Mouse (Mus musculus) spleen, adult 18-20 months (tissue): ENCODE measurements around the gene Dact1.

Experiments
- DNase-seq, 2 experiments: peaks; one replicate each; pipeline ENCODE4 v3.0.0; 2022; ENCODE audit warnings: mixed read lengths in 2 of 2

The Dact1 gene

DNA sequence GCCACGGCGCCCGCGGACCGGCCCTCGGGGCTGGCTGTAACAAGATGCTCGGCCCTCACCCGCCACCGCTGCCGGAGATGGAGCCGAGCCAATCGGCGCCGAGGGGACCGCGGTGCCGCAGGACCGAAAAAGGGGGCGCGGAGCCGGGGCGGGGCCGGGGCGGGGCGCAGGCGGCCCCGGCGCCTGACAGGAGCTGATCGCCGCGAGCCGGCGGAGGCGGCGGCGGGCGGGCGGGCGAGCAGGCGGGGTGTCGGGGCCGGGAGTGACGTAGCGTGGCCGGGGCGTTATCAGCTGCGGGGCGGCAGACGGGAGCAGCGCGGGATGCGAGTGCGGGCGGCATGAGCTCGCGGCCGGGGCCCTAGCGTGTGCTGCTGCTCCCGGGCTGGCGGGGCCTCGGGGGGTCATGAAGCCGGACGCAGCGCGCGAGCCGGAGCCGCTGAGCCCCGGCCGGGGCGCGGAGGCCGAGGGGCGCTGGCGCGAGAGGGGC, at the start of gene Dact1:
TSS of gene Dact1 (plus strand) at position 304 of the 487 bp plus-strand sequence.
- peak in 1 of 2 experiments; percentile 29 for DNase-seq

DNA sequence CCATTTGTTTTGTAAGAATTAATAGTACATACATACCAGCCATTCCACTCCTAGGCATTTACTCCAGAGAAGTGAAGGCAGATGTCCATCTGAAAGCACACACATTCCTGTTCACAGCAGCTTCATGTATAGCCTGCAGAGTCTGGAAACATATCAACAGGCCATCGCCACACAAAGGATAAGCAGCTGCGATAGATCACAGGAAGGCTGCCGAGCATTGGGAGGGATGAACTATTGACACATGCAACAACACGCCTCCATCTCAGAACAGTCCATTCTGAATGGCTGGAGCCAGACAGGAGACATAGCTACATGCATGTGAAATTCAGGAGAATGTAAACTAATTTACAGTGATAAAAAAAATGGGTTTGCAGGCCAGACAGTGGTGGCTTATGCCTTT, 45.5 kb upstream of the Dact1 start:
- no peak for DNase-seq

DNA sequence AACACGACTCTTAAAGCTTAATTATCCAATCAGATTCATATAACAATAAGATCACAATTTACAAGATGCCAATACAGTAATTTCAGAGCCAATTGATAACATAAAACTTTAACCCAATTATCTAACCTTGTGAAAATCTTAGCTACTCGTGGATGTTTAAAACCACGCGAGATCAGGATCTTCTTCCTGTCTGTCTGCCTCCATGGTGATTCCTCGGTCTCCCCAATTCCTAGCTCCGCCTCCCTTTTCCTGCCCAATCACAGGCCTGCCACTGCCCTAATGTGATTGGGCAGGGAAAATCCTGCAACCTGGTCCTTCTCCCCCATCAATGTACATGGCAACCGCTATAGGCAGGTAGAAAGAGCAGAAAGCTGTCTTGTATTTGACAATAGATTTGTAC, 40.3 kb upstream of the Dact1 start:
- DNase-seq, result no peak

DNA sequence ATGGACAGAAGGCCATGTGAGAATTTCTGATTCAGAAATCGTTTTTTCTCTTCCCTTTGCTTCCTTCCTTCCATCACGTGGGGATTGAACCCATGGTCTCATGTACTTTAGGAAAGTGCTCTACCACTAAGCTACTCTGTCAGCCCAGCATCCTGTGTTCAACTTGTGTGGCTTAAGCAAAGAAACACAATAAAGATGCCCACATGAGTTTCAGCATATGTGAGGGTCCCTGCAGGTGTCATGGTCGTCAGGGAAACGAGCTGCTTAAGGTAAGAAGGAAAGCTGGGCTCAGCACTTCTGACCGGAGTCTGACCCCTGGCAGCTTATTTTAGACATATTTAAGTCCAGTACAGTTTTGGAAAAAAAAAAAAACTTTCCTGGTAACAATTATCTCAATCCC, 38.6 kb upstream of the Dact1 start:
- DNase-seq, result no peak

DNA sequence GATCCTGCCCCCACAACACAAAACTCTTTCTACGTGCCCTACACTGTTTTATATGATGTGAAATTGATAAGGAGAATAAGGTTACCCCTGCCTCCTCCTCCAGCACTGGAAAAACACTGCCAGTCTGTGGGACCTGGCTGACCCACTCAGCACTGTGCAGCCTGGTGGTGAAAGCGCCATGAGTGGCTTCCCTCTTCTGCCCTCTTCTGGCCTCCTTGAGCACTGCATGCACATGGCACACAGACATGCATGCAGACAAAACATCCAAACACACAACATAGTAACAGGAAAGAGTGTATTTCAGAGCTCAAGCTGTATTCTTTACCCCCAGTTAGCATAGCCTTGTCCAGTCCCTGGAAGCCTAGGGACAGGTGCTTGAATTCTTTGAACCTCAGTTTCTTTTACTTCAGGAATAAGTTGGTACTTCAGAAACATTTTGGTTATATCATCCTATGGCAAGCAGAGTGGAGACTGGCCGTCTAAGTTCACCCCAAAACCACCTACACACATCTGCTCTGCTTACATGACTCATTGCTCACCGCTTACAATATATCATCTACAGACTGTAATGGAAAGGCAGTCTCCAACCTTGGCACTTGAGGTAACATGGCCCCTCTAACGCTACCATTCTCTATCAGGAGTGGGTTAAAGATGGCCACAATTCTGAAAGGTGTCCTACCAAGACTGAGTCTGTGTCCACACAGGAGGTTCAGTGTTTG, 35.0 kb upstream of the Dact1 start:
- DNase-seq, result no peak

DNA sequence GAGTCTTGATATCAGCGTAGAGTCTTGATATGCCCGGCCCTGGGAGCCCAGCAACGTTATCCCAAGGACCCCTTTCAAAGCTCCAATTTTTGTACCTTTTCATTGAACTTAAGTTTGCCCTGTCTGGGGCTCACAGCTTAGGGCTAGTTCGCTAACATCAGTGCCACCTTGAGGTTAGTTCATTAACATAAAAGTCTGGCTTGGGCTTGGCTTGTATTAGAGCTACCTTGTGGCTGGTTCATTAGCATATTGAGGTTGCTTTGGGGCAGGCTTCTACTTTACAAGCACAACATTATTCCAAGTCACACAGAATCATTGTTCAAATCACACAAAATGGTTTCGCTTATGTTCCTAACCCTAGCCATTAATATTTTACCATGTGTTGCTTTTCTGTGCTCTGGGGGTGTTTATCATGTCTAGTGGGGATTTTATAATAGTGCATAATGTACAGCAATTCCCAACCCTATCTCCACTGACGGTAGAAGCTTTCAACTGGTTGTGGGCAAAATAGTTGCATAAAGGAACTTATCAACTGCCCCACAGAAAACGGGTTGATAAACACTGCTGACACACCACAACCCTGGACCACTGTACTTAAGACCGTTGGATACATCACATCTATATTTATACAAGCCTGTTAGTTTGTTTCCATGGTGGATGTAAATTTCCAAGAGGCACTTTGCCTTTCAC, 33.6 kb upstream of the Dact1 start:
- no peak for DNase-seq

DNA sequence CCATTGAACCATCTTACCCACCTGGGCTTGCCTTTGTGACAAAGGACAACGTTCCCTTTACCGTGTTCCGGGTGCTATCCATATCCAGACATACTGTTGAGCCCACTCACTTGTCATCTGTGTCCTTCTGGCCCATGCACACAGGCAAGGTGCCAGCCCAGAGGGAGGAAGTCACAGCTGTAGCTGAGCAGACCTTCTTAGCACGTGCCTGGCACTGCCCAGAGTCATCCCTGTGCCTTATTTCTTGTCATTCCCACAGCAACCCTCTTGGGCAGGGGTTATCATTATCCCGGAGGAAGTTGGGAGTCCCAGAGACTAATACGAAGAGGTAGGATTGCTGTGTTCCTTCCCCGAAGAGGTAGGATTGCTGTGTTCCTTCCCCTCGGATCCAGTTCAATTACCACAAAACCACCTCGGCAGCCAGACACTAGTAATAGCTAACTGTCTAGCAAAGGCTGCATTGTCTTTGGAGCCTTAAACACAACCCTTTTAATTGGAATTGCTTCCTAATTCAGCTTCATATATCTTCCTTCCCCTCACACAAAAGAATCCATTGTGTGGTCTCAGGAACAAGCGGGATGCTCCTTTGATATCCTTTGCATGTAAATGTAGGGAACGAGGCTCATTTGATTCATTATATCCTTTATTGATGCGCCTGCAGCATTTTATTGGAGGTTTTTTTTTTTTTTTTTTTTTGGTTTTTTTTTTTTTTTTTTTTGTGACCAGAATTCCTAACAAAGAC, 30.0 kb upstream of the Dact1 start:
- DNase-seq, result no peak

DNA sequence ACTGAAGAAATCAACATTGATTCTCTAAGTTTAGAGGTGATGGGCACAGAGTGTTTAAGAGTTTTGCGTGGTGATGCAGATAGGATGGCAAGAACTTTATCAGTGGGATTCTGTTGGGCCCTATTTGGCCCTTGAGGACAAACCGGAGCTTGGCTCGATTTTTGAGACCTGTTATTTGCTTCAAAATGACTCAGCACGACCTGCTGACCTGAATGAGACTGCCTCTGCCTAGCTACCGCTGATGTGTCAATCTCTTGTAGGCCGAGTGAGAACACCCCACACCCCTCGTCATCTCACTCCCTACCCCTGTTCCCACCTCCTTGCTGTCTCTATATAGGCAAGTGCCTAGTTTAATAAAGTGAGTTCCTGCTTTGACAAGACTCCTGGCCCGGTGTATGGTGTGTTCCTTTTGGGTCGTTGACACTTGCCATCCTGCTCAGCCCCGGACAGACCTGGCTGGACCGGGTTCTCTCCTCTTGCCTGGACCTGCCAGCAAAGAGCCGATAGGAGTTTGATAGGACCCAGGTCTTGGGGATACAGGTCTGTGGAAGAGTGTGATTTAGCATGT, 28.4 kb upstream of the Dact1 start:
- DNase-seq, result no peak

DNA sequence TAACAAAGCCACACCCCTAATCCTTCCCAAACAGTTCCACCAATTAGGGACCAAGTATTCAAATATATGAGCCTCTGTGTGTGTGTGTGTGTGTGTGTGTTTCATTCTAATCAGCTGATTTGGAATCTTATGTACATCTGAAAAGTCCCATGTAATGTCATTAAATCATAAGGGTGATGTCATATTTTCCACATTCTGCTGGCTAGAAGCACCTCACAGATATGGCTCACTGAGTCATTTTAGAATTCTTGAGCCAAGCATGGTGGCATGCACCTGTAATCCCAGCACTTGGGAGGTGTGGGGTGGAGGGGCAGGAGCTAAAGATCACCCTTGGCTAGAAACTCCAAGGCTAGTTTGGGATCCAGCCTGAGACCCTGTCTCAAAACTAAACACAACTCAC, 24.3 kb upstream of the Dact1 start:
- DNase-seq, result no peak

DNA sequence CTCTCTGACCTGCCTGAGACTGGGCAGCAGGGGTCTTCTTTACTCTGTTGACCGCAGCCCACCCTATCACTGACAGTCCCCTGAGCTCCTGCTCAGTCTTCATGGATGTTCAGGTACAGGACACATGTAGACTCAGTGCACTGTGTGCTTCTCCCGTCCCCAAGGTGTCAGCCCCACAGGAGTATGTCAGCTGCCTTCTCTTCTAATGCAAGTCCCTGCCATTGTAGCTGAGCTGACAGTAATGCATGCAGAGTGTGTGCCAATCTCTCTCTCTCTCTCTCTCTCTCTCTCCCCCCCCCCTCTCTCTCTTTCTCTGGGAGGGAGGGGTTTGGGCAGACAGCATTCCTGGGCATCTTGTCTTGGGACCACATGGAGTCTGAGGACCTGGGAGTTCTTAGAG, 19.2 kb upstream of the Dact1 start:
- no peak for DNase-seq

DNA sequence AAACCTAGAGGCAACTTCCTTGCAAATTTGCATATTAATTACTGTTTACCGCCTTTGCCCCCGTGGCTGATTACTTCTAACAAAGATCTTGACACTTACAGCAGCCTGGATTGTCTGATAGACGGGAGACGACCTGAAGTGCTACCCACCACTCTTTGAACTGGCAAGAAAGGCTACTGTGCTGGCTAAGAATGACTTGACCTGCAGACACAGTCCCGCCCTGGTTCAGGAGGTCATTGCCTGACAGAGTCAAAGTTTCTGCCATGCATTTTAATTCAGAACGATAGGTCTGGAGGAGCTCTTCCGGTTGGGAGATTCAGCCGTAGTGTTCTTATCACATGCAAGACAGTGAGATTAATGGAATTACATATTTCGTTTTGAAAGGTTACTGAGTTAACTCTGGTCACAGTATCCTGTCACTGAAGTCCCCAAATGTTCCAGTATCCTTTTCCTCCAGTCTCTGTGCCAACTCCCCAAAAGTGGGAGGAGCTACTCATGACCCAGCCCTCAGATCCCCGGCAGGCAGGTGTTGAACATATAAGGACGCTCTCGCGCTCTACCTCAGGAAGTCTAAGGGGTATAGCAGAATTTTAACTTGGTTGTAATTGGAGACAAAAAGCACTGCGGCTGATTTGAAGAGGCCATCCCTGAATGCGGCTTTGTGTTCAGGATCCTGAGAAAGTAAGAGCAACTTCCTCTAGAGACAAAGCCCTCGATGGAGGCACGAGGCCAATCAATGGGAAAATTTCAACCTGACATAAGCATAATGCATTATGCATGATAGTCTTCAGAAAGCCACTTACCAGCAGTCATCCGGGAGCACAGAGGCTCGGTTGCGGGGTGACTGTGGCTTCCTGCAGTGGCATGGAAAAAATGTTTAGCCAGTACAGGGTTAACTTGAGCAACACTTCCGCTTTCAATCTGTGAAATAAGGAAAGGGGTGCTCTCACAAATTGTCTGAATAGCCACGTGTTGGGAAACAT, 15.4 kb upstream of the Dact1 start:
- no peak for DNase-seq

DNA sequence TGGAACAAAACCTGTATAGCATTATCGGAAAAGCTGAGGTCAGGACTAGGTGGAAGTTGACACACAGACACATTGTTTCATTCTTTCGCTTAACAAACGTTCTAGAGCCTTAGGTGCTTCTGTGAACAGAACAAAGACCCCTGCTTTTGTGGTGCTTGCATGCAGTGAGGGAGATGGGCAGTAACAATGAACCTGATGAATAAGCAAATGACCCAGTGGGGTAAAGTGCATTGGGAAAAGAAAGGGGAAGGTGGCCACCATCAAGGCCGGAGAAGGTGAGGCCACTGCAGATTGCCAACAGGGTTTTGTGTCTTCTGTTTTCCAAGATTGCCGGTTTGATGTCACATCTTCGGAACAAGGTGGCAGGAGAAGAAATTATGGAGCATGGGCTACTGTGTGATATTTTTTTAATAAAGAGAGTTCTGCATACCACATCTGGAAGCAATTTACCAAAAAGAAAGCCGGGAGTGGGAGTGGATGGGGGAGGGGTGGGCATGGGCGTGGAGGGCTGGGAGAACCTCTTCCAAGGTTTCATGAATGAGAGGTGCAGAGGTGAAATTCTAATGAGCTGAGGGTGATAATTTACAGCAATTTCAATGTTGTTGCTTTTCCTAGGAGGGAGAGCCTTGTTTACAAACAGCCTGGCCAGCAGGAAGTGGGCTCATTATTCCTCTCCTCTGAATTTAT, 12.7 kb upstream of the Dact1 start:
- no peak for DNase-seq

DNA sequence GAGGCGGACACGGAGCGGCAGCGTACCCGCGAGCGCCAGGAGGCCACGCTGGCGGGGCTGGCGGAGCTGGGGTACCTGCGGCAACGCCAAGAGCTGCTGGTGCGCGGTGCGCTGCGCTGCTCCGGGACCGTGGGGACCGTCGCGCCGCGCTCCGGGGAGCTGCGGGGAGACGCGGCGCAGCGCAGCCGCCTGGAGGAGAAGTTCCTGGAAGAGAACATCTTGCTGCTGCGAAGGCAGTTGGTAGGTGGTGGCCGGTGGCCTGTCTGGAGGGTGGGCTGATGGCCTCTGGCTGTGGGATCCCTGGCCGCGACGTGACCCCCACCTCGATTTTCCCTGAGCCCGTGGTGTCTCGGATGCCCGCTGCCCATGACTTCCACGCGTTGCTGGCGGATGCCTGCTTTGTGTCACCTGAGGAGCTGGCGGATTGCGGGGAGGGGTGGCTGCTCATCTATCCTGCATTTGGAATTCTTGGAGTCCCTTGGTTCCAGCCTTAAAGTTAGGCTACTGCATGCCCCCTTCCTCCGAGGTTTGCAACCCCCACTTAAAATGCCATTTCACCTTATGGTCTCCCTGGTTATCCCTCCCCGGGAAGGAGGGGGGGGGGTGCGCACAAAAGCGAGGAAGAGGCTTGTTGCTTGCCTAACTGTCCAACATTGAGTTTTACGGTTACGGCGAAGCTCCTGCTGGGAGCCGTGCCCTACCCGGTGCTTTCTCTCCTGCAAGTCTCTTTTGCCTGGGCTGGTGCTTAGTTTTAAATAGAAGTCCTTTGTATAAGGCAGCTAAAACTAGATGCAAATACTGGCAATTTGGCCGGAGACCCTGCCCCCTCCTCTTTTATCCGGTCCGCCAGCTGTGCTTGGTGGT, 616 bp downstream of the Dact1 start:
- no peak for DNase-seq

DNA sequence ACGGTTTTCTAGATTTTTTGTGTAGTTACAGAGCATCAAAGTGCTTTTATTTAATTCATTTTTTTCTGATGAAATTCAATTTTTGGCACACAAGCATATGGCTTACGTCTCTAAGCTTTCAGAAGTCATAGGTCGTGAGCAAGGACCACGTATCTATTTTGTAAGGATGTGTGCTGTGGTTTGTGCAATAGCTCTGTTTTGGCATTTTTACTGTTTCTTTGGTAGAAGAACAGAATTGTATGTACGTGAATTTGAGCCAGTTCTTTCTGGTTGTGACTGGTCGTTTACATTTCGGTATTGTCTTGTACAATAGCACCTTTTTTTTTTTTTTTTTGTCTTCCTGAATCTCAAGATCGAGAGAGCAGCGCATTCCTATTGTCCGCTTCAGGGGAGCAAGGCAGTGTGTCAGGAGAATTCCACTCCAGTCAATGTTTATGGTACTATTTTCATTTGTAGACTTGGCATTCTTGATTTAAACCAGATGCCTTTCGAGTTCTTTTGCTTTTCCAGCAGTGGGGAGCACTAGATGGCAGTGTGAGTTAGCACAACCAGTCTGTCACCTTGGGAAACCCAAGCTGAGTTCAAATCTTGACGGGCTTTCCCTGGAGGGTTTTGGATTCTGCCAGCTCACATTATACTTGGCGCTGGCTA, 1.7 kb downstream of the Dact1 start:
- no peak for DNase-seq

DNA sequence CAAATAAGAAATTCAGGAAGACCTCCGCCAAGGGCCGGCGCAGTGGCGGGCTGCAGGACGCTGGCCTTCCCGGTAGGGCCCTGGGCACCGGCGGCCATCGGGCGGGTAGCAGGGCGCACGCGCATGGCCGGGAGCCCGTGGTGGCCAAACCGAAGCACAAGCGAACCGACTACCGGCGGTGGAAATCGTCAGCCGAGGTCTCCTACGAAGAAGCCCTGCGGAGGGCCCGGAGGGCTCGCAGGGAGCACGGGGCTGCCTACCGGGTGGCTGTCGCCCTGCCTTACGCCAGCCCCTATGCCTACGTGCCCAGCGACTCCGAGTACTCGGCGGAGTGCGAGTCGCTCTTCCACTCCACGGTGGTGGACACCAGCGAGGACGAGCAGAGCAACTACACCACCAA, 8.6 kb downstream of the Dact1 start:
- DNase-seq, result no peak

DNA sequence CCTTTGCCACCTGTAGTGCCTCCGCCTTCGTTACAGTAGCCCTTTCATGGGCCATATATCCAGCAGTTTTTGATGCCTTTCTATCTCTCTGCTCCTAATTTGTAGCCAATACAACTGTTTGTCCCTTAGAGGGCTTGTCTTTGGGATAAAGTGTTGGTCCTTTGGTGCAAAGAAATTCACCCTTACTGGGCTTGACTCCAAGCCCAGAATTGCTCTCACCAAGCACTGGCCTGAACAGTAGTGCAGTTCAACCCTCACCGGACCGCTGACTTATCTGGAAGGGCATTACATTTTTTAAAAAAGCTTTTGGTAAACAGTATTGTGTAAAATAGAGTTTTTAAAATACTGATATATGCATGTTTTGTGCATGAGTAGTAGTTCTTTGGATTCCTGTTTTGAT, 9.9 kb downstream of the Dact1 start:
- DNase-seq, result no peak

DNA sequence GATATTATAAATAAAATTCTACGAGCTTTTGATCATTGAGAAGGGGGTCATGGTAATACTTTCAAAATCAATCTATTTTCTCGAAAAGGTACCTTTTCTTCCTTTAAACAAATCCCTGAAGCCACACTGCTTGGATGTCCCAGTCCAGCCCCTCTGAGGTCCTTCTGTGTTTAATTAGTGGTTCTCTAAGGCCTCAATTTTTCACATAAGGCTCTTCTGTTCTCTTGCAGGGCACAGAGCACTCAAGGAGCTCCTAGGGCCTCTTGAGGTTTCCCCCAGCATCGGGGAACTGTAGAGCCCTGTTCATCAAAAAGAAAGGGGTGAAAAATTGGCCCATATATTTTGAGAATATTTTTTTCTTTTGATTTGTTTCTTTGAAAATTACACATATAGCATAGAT, 23.0 kb downstream of the Dact1 start:
- DNase-seq, result no peak

DNA sequence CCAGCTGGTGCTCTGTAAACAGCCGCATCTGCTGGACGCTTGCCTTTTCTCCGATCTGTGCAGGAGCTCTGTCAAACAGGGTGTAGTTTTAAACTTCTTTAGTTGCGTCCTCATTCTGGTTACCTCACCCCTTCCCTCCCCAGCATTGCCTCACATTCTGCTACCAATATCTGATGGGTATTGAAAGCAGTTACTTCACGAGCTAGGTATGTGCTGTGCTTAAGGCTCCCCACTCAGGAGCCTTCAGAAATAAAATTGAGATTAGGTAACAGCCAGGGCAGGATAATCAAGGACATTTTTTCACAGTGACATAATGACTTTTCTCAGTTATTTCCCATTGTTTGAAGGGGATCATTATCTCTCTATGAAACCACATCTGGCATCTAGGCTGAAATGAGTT, 23.9 kb downstream of the Dact1 start:
- DNase-seq, result no peak

DNA sequence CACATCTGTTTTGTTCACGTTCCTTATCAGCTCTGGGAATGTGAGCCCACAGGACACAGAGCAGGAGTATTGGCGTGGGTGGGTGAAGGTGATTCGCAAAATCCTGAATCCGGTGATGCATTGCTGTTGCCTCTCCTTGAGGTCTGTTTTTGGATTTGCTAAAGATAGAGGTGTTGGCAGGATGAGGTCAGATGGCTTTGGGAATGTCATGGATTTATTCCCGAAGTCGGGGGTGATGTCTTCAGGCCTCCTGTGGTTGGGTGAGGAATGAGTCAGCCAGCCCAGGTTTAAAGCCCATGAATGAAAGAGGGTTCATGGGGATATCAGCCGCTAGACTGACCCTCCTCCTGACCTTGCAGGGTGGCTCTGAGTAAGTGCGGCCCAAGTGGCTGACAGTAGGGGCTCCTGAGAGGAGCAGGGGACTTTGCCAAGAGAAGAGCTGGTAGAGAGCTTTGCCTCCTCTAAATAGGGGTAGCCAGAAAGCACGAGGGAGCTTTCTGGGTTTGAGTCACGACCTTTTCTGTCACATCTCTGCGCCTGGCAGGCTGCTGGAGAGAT, 27.4 kb downstream of the Dact1 start:
- DNase-seq, result no peak
